Mouse (Mus musculus) kidney, postnatal 0 days (tissue): ENCODE measurements around the gene Wdr48. TPM values are rescaled to one million over a fixed set of nuclear protein-coding genes. Genes with fewer than 3 reads are reported as not detected.

Experiments used
- ATAC-seq: fragments of 200-750 bp; cut with Nextera tagmentation; replicated peaks from 2 replicates; pipeline ENCODE4 v1.8.0; 2017; ENCODE audit warnings: low read depth, moderate number of reproducible peaks, moderate TSS enrichment, moderate library complexity; ENCODE audit not compliant: low FRiP score
- DNase-seq: peaks from one replicate; pipeline ENCODE4 v3.0.0-alpha.2; 2016; ENCODE audit warnings: low spot score
- H3K27ac ChIP-seq: fragments of 300-500 bp; sonication (generic); 2 replicates; pipeline ENCODE4 v1.5.1; 2014; ENCODE audit warnings: mild to moderate bottlenecking
- H3K27me3 ChIP-seq: fragments of 300-500 bp; sonication (generic); 2 replicates; pipeline ENCODE4 v1.6.1; 2014; ENCODE audit warnings: low read length, mixed read lengths; ENCODE audit not compliant: insufficient read depth
- H3K36me3 ChIP-seq: fragments of 300-500 bp; sonication (generic); 2 replicates; pipeline ENCODE4 v1.6.1; 2014; ENCODE audit warnings: low read length, mixed read lengths; ENCODE audit not compliant: insufficient read depth
- H3K4me1 ChIP-seq: fragments of 300-500 bp; sonication (generic); replicated peaks from 2 replicates; pipeline ENCODE4 v1.6.1; 2014; ENCODE audit warnings: antibody characterized with exemption, low read length, mixed read lengths; ENCODE audit not compliant: insufficient read depth
- H3K4me2 ChIP-seq: fragments of 300-500 bp; sonication (generic); 2 replicates; pipeline ENCODE4 v1.6.1; 2014; ENCODE audit warnings: mild to moderate bottlenecking, low read length, moderate library complexity, mixed read lengths
- H3K4me3 ChIP-seq: fragments of 300-500 bp; sonication (generic); replicated peaks from 2 replicates; pipeline ENCODE4 v1.5.1; 2014; ENCODE audit warnings: low read depth, low read length
- H3K9ac ChIP-seq: fragments of 300-500 bp; sonication (generic); 2 replicates; pipeline ENCODE4 v1.6.1; 2014; ENCODE audit warnings: low read depth, low read length
- H3K9me3 ChIP-seq: fragments of 300-500 bp; sonication (generic); replicated peaks from 2 replicates; pipeline ENCODE4 v1.6.1; 2016; ENCODE audit warnings: low read length, inconsistent platforms, mixed read lengths
- CTCF ChIP-seq: IDR thresholded peaks from 2 replicates; pipeline ENCODE4 v1.5.1; 2016; ENCODE audit warnings: antibody characterized with exemption, low read depth, mild to moderate bottlenecking, moderate library complexity
- WGBS: fragments of 180-500 bp; shearing (Covaris S2); extraction: QIAGEN DNeasy Blood & Tissue Kit; methylation state at CpG from one replicate; pipeline ENCODE4 v1.1.7; 2014; 5-methylcytosine and 5-hydroxymethylcytosine counted together
- polyA plus RNA-seq: library from polyadenylated mRNA; unstranded; fragments of >200 nt; fragmentation: Nextera tagmentation; extraction: Ambion mirVana; gene quantifications from 2 replicates; pipeline ENCODE4 v1.2.1, GENCODE M21; 2015

Gene Wdr48
- polyA plus RNA-seq, 1 experiment from 2014 or later = 30.8 TPM

DNA sequence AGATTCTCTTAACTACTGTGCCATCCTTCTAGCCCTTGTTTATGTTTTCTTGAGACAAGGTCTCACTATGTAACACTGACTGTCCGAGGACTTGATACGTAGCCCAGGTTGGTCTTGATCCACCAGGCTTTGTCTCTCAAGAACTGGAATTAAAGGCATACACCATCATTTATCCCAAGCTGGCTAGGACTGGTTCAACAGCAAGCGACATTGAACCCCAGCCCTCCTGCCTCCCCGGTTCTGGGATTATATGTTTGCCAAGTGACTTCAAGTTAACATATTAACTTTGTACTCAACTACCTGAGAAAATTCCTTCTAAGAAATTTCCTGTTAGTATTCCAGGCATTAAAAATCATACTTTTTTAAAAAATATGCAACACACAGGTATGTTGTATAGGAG, 80.6 kb downstream of the Wdr48 start:
- no peak overlapping the region for H3K9ac ChIP-seq
- ATAC-seq (no peak), DNase-seq (no peak)
- H3K4me3 ChIP-seq = no peak overlapping the region
- TF ChIP-seq CTCF = no peak
- H3K27me3 ChIP-seq = no peaks in the 10 kb centered on the region
- no peaks in the 10 kb centered on the region for H3K9me3 ChIP-seq
- WGBS = 79% methylated on average over 4 of the region's 4 CpGs
- no peak overlapping the region for H3K4me2 ChIP-seq
- H3K27ac ChIP-seq = no peak overlapping the region
- H3K36me3 ChIP-seq = peaks cover 34% of the 10 kb centered on the region
- peaks cover 38% of the 10 kb centered on the region for H3K4me1 ChIP-seq

Other genes starting within 250 kb of the Wdr48 start
- not detected in 2 replicates for gene Scn10a, start 175.6 kb upstream of the Wdr48 start, polyA plus RNA-seq
- 0.07 TPM in 1 of 2 replicates, not detected in the other for gene Scn11a, start 69.4 kb upstream of the Wdr48 start, polyA plus RNA-seq
- 18.3 and 19.1 TPM in 2 replicates for gene Gorasp1, start 42.7 kb downstream of the Wdr48 start, polyA plus RNA-seq
- gene Ttc21a, start 42.7 kb downstream of the Wdr48 start, polyA plus RNA-seq = 0.03 and 0.06 TPM in 2 replicates
- gene Csrnp1, start 89.8 kb downstream of the Wdr48 start, polyA plus RNA-seq = 4.8 and 7.8 TPM in 2 replicates
- 0.04 and 0.16 TPM in 2 replicates for gene Xirp1, start 128.7 kb downstream of the Wdr48 start, polyA plus RNA-seq
- gene Cx3cr1, start 175.0 kb downstream of the Wdr48 start, polyA plus RNA-seq = 4.3 and 4.5 TPM in 2 replicates
- not detected in 2 replicates for gene Ccr8, start 197.2 kb downstream of the Wdr48 start, polyA plus RNA-seq
- 21.5 and 21.9 TPM in 2 replicates for gene Slc25a38, start 215.5 kb downstream of the Wdr48 start, polyA plus RNA-seq
- 1,210 and 1,323 TPM in 2 replicates for gene Rpsa, start 232.8 kb downstream of the Wdr48 start, polyA plus RNA-seq